Mouse (Mus musculus) lung, postnatal 25 days (tissue): ENCODE results near the gene Rcan2.

ENCODE experiments used
- DNase-seq: peaks from one replicate; pipeline ENCODE4 v3.0.0; 2022; ENCODE audit warnings: low spot score

Rcan2 gene

GRCm38 (mm10) chr17:44077146-44077842 lies 276.1 kb downstream of the Rcan2 start:
- DNase-seq: no peak

- DNase-seq: no peak
Measured at GRCm38 (mm10) chr17:44077843-44078160, 276.7 kb downstream of the Rcan2 start.

- peak; percentile 89 for DNase-seq
Measured at GRCm38 (mm10) chr17:44078631-44079350, 277.6 kb downstream of the Rcan2 start, which contains the start of gene Enpp5. Gene Enpp5 (plus strand): TSS chr17:44078813.

- DNase-seq: no peak
Measured at GRCm38 (mm10) chr17:44083156-44083555, 282.0 kb downstream of the Rcan2 start.

- DNase-seq: no peak
Measured at GRCm38 (mm10) chr17:44088226-44088625, 287.1 kb downstream of the Rcan2 start.
